Mouse (Mus musculus): Measurements from ENCODE around the gene Fbxl2.

Gene Fbxl2

DNA sequence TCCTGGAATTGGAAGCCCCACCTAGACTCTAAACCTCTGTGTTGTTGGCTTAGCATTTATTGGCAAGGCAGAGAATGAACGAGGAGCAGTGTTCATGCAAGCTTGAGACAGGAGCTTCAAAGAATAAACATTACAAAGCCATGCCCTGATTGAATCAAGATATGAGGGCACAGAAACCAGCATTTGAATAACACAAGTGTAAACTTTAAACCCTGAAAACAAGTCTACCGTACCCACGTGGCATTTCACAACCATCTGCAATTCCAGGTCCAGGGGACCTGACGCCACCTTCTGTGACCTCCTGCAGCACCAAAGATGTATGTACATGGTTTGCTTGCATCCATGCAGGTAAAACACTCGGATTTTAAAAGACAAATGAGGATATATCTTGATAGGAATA, 123.3 kb downstream of the Fbxl2 start:
- DNase-seq (ENCODE audit: low read depth, low spot score) = no peak

DNA sequence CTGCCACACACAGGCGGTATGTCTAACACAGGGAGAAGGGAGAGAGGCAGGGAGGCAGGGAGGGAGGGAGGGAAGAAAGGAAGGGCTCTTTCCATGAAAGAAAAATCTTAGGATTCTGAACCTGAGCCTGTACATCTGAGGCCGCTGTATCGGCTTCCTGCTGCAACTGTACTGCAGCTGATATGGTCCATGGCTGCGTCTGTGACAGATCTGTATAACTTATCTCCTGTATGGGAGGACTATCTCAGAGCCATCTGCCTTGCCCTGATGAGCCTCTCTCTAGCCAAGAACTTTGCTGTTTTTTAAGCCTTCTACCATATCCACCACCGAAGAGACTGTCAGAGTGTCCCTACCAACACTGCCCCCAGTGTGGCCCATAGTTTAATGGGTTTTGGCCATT, 130.2 kb downstream of the Fbxl2 start:
- DNase-seq (ENCODE audit: low read depth, low spot score) = no peak
